Mouse (Mus musculus) layer of hippocampus, postnatal 36 days (tissue): ENCODE measurements at regions not wholly inside any gene's neighbourhood (a gene's known extent, or its start where the extent isn't known, plus 50 kb on each side); places are given as distances from the start of the nearest gene placed in this dataset.
A peak's percentile ranks its signal among the peaks of the same experiment; 100 is the strongest.

Experiments used
- DNase-seq, 2 experiments: peaks; one replicate each; pipeline ENCODE4 v3.0.0; 2022

- DNase-seq: no peak
These were observed 110.9 kb downstream of the Cenpc1 start for GRCm38 (mm10) chr5:85954526-85954925.

DNA sequence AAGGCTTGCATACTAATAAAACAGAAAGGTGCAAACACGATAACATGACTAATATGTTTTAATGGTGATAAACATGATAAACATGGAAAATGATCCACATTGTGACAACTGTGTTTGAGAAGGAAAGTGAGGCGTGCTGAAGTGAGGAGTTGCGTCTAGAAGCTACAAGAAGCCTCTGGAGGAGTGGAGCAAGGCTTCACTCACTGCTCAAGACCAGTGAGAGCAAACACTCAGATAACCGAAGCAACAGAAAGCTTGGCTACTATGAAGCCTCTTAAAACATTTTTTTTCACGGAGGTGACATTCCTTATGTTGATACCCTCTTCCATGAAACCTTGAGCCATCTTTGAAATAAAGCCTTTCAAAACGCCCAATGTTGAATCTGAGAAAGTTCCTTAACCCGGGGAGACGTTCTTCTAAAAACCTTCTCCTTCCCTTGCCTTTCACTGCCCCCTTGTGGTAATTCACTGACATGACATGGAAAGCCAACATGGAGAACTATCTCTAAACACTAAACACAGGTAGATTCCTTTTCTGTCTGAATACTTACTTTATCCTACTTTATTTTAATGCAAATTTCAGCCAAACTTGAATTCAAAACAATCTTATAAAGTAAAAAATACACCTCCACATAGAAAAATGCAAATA, 128.6 kb downstream of the Cenpc1 start:
- DNase-seq: peak; percentile 21 to 55

- peak in 1 of 2 experiments; percentile 12 for DNase-seq
These were observed 147.1 kb downstream of the Cenpc1 start for GRCm38 (mm10) chr5:85918288-85918687.

DNA sequence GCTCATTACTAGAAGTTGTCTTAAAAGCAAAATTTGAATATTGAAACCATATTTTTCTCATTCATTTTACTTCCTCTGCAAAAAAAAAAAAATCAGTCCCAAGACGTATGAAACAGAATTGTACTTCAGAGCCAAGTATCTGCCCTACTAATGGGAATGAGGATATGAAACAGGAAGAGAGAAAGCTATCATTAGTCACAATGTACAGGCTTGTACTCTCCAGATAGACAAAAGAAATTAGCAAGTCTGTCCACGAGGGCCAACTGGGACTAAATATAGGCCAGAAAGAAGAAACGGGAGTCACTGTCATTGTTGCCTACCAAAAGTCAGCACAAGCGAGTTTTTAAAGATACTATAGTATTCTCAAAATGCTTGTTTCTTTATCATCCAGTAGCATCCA, 150.4 kb downstream of the Cenpc1 start:
- DNase-seq: no peak

- peak in 1 of 2 experiments; percentile 3 for DNase-seq
These were observed 168.9 kb downstream of the Cenpc1 start for GRCm38 (mm10) chr5:85896452-85896851.

GRCm38 (mm10) chr5:85895814-85896213, 169.6 kb downstream of the Cenpc1 start:
- no peak for DNase-seq

DNA sequence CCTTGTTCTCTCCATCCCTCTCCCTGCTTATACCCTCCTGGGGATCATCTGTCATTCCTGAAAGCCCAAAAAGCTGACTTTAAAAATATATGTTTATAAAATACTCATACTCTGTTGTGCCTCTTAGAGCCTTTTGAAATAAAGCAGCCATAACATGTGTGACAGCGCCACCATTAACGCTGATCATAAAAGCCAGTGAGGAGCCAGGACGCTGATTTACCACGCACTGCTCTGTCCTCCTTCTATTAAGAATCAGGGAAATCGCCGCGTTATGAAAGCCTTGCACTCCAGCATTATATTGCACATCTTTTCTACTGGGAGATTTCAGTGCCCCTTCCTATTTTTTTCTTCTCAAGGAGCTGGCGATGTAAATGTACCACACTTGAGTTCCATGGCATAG, 195.1 kb downstream of the Cenpc1 start:
- no peak for DNase-seq

- DNase-seq: peak in 1 of 2 experiments; percentile 3
These were observed 232.8 kb downstream of the Cenpc1 start for GRCm38 (mm10) chr5:85832556-85832955.

DNA sequence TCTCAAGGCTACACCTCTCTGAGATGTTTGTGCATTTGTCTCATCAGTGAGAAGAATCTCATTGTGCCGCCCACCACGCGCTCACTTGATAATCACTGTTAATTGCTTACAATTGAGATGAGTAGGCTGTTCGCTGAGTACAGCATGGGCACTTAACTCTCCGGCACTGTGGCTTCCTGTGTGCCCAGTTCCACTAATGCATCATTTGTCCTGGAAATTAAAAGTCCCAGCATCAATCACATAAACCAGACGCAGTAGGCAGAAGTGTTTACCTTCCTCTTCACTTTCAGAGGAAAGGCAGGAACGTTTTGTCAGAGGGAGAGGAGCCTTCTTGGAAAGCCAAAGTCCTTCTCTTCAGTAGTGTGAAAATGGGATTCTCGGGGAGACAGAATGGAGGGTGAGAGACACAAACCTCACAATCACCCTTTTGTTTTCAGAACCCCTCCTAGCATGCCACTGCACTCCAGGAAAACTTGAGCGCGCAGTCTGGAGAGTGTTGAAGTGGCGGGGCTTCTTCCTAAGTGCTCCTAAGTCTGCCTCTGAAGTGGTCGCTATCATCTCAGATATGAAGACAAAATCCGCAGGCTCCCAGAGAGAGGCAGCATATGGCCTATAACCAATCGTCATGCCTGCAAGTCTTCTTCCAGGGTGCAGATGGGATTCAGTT, 269.7 kb downstream of the Cenpc1 start:
- peak in 1 of 2 experiments; percentile 4 for DNase-seq

- DNase-seq: no peak
These were observed 272.2 kb downstream of the Cenpc1 start for GRCm38 (mm10) chr5:85793148-85793547.

- DNase-seq: no peak
These were observed 284.5 kb downstream of the Cenpc1 start for GRCm38 (mm10) chr5:85780730-85781454.

GRCm38 (mm10) chr5:85780017-85780416, 285.4 kb downstream of the Cenpc1 start:
- no peak for DNase-seq

- no peak for DNase-seq
These were observed 286.2 kb downstream of the Cenpc1 start for GRCm38 (mm10) chr5:85779205-85779604.

- DNase-seq: no peak
These were observed 292.7 kb downstream of the Cenpc1 start for GRCm38 (mm10) chr5:85772660-85773059.

DNA sequence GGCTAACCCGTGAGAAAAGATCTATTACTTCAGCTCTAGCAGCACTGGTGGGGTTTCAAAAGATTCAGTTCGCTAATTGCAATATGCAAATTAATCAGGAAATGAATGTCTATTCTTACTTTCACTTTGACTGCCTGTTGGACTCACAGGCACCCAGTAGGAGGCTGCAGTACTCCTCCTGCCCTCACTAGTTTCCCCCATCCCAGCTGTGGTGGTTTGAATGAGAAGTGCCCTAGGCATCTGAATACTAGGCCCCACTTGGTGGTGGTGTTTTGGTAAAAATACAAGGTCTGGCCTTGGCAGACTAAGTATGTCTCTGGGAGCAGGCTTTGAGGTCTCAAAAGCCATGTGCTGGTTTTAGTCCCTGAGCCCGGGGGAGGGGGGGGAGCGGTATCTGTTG, 293.3 kb downstream of the Cenpc1 start:
- peak in 1 of 2 experiments; percentile 15 for DNase-seq

GRCm38 (mm10) chr5:85767157-85767556, 298.2 kb downstream of the Cenpc1 start:
- no peak for DNase-seq

DNA sequence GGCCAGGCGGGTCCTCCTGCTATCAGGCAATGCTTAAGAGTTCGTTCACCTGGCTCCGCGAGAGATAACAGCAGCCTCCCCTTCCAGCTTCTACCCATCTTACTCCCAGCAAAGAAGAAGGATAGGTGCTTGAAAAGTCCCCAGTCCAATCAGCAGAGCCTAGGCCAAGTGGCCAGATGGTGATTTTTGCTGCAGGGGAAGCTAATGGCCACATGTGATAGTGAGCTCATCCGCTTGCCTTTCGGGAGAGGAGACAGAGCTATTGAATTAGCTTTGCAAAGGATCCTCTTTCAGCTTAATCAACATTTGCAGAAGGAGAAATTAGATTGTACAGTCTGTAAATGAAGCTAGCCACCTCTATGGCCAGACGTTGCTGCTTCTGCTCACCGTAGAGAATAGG, 308.7 kb downstream of the Cenpc1 start:
- DNase-seq: no peak

GRCm38 (mm10) chr5:85754227-85754626, 311.2 kb downstream of the Cenpc1 start:
- DNase-seq: peak; percentile 49 to 53

- no peak for DNase-seq
These were observed 312.3 kb downstream of the Cenpc1 start for GRCm38 (mm10) chr5:85753109-85753508.

DNA sequence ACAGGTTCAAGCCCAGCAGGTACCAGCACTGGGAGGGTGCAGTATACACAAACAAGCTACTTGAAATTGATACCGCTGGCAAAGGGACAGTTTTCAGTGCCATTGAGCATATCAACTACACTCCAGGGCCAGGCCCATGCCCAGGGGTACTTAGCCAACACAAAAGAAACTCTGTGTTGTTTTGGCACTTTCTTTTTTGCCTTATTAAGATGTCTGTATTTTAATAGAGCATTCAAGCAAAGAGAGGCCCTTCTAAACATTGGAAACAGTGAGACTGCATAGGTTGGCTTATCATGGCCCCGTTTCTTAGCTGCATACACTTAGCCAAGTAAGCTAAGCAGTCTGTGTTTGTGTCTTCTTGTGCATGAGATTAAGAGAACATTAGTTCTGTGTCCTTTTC, 313.7 kb downstream of the Cenpc1 start:
- DNase-seq: no peak

GRCm38 (mm10) chr5:85750893-85751292, 314.5 kb downstream of the Cenpc1 start:
- no peak for DNase-seq

- no peak for DNase-seq
These were observed 335.8 kb downstream of the Cenpc1 start for GRCm38 (mm10) chr5:85729613-85730012.

GRCm38 (mm10) chr5:85707345-85707744, 358.0 kb downstream of the Cenpc1 start:
- no peak for DNase-seq

DNA sequence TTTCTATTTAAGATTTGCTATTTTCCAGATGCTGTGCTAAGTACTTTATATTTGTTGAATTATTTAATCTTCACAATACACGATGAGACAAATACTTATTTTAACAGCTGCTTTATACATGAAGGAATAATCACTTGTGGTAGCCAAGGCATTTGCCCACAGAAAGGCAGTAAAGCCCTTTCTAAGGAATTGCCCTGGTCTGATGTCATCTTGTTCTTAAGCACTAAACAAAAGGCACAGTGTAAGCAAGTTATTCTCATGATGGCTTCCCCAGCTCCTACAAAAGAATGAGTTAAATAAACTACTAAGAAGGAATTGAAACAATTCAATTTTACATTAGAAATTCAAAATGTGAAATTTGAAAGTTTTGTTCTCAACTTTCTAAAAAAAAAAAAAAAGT, 358.8 kb downstream of the Cenpc1 start:
- no peak for DNase-seq
